Mouse (Mus musculus) Patski (cell line): Measurements from ENCODE around the gene Wnt8b. TPM values are rescaled to one million over a fixed set of nuclear protein-coding genes. Genes with fewer than 3 reads are reported as not detected.
A peak's percentile ranks its signal among the peaks of the same experiment; 100 is the strongest.

Source experiments
- ATAC-seq: fragments of 100-300 bp; one replicate; pipeline ENCODE4 v1.8.0; 2021
- CTCF ChIA-PET: fragments of 350-600 bp; sonication (Branson Sonifier 250); formaldehyde crosslinking; loops from one replicate; lab custom pipeline; 2022; ENCODE audit warnings: inconsistent platforms; lab: Charles Lee
- POLR2A ChIA-PET: fragments of 350-600 bp; sonication (Branson Sonifier 250); formaldehyde crosslinking; loops from one replicate; lab custom pipeline; 2022; ENCODE audit warnings: antibody characterized with exemption, inconsistent platforms; lab: Charles Lee
- DNase-seq: peaks from one replicate; pipeline ENCODE4 v3.0.0-alpha.2; 2011; ENCODE audit warnings: low read depth, low spot score
- H3K27me3 ChIP-seq: fragments of 371-371 bp; one replicate; pipeline ENCODE4 v1.5.1; 2021
- CTCF ChIP-seq: fragments of 100-300 bp; IDR thresholded peaks from one replicate; pipeline ENCODE4 v1.5.1; 2021
- in situ Hi-C: fragments of 300-500 bp; cut with MboI; formaldehyde crosslinking; loops from 3 replicates; pipeline ENCODE4 v1.11.1; 2018; ENCODE audit warnings: low pct_unique_long_range_greater_than_20kb, mixed read lengths
- polyA plus RNA-seq: library from polyadenylated mRNA; unstranded; gene quantifications from one replicate; pipeline ENCODE4 v1.2.3, GENCODE M21; 2021

The Wnt8b gene
- polyA plus RNA-seq, 1 experiment from 2014 or later = 0.15 TPM

DNA sequence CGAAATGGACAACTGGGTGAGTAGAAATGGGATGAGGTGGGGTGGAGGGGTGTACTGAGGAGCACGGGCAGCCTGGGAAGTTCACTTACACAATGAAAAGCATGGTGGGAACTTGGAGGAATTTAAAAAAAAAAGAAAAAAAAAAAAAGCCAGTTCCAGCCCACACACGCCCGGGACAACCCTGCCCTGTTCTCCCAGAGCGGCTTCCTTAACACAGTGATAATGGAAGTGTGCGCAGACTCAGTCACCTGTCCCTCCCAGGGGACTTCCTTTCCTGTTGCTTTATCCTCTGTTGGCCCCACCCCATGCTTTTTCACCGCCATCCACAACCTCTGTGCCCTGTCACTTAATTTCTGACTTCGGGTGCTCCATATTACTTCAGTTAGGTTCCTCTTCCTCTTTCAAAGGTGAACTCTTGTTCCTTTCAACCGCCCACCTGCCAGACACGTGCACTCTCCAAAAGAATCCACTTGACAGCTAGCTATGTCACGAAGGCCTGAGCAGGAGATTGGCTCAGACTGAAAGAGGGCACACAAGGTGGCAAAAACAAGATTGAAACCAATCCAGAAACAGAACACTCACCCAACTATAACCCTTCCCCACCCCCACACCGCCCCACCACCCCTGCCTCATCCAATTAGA, 17.4 kb downstream of the Wnt8b start:
- in situ Hi-C loops = no loop called here
- H3K27me3 ChIP-seq = peaks cover 10% of the 10 kb centered on the region
- DNase-seq (no peak), ATAC-seq (no peak)
- TF ChIP-seq CTCF = no peak
- CTCF ChIA-PET = interaction anchor here (1.1 to 1.3 kb wide), 3 partner anchors 11 to 23 kb away, joined by 3 read pairs; no protein-coding TSS in a partner anchor
- POLR2A ChIA-PET = no interaction called here

GRCm38 (mm10) chr19:44511451-44512231, 18.4 kb downstream of the Wnt8b start:
- TF ChIP-seq CTCF = no peak
- POLR2A ChIA-PET = interaction anchor here (0.6 kb wide), 1 partner anchor 471 kb away, joined by 5 read pairs; no protein-coding TSS in a partner anchor
- in situ Hi-C loops = no loop called here
- CTCF ChIA-PET = interaction anchor here (1.1 to 1.7 kb wide), 2 partner anchors 24 to 37 kb away, joined by 3 to 6 read pairs; no protein-coding TSS in a partner anchor
- ATAC-seq (no peak), DNase-seq (no peak)
- peaks cover 10% of the 10 kb centered on the region for H3K27me3 ChIP-seq

DNA sequence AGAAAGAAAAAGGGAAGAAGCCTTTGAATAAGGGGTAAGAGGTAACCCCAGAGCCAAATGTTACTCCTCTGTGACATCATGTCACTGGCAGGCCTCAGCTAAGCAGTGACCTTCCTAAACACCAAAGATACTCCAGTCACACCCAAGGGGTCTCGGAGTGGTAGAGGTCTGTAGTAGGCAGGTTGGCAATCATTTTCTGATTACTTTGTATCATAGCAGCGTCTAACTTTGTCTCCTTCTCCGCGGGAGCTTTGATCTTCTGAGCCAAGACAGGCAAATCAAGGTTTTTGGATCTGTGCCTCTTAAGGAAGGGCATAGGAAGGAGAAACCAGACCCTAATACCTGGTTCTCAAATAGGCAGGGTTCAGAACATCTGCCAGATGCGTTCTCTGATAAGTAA, 19.3 kb downstream of the Wnt8b start:
- ATAC-seq (no peak), DNase-seq (no peak)
- TF ChIP-seq CTCF = no peak
- POLR2A ChIA-PET = interaction anchor here (0.6 to 1.6 kb wide), 3 partner anchors 10 to 267 kb away, joined by 3 to 4 read pairs (median 3); no protein-coding TSS in a partner anchor
- in situ Hi-C loops = no loop called here
- H3K27me3 ChIP-seq = peaks cover 10% of the 10 kb centered on the region
- CTCF ChIA-PET = interaction anchor here (1.4 to 1.7 kb wide), 2 partner anchors 12 to 38 kb away, joined by 6 to 7 read pairs; no protein-coding TSS in a partner anchor

- TF ChIP-seq CTCF = no peak
- POLR2A ChIA-PET = interaction anchor here (0.6 to 1.6 kb wide), 3 partner anchors 9 to 606 kb away, joined by 3 to 4 read pairs (median 3); no protein-coding TSS in a partner anchor
Observed at GRCm38 (mm10) chr19:44513054-44513833, 20.0 kb downstream of the Wnt8b start.

DNA sequence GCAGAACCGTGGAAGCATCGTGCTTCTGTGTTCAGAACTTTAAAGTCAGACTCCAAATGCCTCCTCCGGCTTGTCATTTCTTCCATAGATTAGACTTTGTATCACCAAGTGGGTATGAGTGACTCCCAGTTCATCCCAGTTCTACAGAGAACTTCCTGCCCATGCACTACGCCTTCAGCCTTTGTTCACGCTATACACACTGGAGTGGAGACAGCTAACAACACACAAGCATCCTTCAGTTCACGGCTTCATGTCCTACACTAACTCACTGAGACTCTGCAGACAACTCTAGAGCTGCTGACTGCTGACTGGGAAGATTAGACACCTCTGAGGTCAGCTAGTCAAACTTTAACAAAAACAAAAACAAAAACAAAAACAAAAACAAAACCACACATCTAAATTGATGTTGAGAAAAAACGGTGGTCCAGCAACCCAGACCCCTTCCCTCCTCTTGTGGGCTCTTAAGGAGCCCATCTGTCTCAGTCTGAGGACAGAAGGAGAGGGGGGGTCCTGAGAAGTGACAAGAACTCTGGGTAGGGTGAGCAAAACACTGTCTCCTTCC, 20.7 kb downstream of the Wnt8b start:
- H3K27me3 ChIP-seq = peaks cover 10% of the 10 kb centered on the region
- TF ChIP-seq CTCF = no peak
- DNase-seq (no peak), ATAC-seq (no peak)
- ChIA-PET CTCF (interaction anchor here (1.0 to 1.4 kb wide), 3 partner anchors 13 to 16 kb away, joined by 3 to 7 read pairs (median 6); no protein-coding TSS in a partner anchor), POLR2A (interaction anchor here (0.6 to 1.6 kb wide), 2 partner anchors 9 to 605 kb away, joined by 3 to 4 read pairs; no protein-coding TSS in a partner anchor)
- in situ Hi-C loops = no loop called here

More at GRCm38 (mm10) chr19:44513054-44513833, 20.0 kb downstream of the Wnt8b start:
- CTCF ChIA-PET = interaction anchor here (1.3 to 1.7 kb wide), 3 partner anchors 12 to 38 kb away, joined by 3 to 7 read pairs (median 6); no protein-coding TSS in a partner anchor
- H3K27me3 ChIP-seq = peaks cover 10% of the 10 kb centered on the region
- DNase-seq (no peak), ATAC-seq (no peak)
- in situ Hi-C loops = no loop called here

DNA sequence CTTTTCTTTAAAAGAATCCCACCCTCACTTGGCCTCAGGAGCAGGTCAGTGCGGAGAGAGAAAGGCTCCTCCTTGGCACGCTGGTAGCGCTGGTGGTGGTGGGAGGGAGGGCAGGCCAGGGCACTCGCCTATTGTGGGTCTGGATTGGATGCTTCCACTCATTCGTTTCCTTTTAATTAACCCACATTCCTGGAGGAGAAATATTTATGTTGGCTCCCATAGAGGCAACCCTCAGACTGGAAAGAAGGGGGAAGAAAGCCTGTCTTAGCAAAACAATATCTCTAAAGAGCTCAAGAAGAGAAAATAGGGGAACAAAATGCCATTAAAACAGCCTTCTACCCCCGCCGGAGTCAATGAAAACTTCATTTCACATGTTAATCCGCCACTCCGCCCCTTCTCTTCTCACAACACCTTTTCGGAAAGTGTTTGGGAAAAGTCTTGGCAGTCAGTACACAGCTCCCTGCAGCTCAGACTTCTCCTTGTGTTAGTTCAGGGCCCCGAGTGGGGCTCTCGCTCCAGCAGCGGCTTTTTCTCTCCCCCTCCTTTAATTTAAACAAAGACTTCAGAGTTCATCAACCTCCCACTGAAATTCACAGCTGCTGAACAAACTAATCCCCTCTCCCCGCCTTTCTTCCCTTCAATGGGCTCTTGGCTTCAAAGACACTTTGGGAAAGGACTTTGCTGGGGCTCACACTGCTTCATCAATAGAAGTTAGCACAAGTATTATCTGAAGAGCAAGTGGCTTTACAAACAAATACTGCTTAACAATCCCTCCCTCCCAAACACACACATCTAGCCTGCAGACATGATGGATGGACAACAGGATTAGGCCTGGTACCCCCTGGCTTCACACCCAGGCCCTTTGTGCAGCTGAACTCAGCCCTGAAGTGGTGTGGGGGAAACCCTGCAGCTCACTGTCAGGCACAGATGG, 21.5 kb downstream of the Wnt8b start:
- CTCF ChIA-PET = interaction anchor here (1.0 to 1.4 kb wide), 2 partner anchors 15 to 29 kb away, joined by 4 to 6 read pairs; no protein-coding TSS in a partner anchor
- DNase-seq = peak; percentile 46
- H3K27me3 ChIP-seq = peaks cover 4% of the 10 kb centered on the region
- POLR2A ChIA-PET = interaction anchor here (0.6 to 1.6 kb wide), 2 partner anchors 8 to 292 kb away, joined by 3 to 4 read pairs; no protein-coding TSS in a partner anchor
- in situ Hi-C loops = no loop called here
- TF ChIP-seq CTCF = no peak
- ATAC-seq = peak; percentile 75

- ChIA-PET CTCF (interaction anchor here (0.7 to 1.4 kb wide), 3 partner anchors 28 to 42 kb away, joined by 3 to 4 read pairs (median 3); no protein-coding TSS in a partner anchor), POLR2A (no interaction called here)
- in situ Hi-C loops = no loop called here
- no peak for DNase-seq
- ATAC-seq = no peak
- peaks cover 4% of the 10 kb centered on the region for H3K27me3 ChIP-seq
- TF ChIP-seq CTCF = no peak
Observed at GRCm38 (mm10) chr19:44515769-44516168, 22.5 kb downstream of the Wnt8b start.

DNA sequence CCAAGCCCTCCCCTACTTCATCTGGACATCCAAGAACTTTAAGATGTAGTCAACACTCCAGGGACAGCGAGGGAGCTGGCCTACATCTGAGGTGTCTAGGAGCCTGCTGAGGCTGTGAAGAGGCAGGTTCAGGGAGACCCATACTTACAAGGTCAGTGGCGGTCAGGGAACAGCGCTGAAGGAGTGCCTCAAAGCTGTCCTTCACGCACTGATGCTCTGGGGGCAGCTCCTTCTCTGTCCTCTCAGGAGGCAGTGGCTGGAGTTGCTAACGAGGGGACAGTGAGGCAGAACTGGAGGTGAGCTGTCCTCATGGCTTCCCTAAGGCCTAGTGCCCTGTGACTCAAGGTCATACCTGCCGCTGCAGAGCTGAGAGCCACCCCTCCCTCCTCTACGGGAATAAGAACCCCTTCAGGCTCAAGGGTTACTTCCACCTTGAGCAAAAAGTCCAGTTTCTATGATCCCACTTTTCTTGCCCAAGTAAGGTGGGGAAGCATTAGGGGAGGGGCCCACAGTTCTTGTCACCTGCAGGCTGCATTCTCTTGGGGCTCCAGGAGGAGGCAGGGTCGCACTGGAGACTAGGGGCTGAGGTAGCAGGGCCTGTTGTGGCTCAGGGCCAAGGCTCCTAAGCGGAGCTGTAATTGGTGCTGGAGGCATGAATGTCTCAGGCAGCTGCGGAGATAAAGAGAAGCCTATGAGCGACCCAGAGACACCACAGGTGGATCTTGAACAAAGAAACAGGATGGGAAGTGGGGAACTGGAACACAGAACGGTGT, 24.9 kb downstream of the Wnt8b start:
- ChIA-PET CTCF (interaction anchor here (0.8 to 2.6 kb wide), 6 partner anchors 9 to 42 kb away, joined by 3 to 24 read pairs (median 4); partner anchors contain the start of gene Sec31b), POLR2A (interaction anchor here (0.5 to 1.0 kb wide), 2 partner anchors 19 to 235 kb away, joined by 3 to 5 read pairs; no protein-coding TSS in a partner anchor)
- H3K27me3 ChIP-seq = no peaks in the 10 kb centered on the region
- ATAC-seq = no peak
- DNase-seq = no peak
- no peak for TF ChIP-seq CTCF
- in situ Hi-C loops = no loop called here
